Mouse (Mus musculus) lung, postnatal 0 days (tissue): ENCODE measurements around the gene Anapc13.

Experiments used
- CTCF ChIP-seq: IDR thresholded peaks from 2 replicates; pipeline ENCODE4 v1.5.1; 2016; ENCODE audit warnings: antibody characterized with exemption, mild to moderate bottlenecking
- EP300 ChIP-seq: IDR thresholded peaks from 2 replicates; pipeline ENCODE4 v1.6.1; 2016; ENCODE audit warnings: antibody characterized with exemption, mild to moderate bottlenecking, control low read depth

- TF ChIP-seq CTCF = no peak
- TF ChIP-seq EP300 = no peak
Observed at GRCm38 (mm10) chr9:102681470-102681869, 55.4 kb downstream of the Anapc13 start.
